Mouse (Mus musculus) skeletal muscle tissue, adult 2 months (tissue): ENCODE data around the gene Gprc5d.

Source experiments
- DNase-seq: peaks from one replicate; pipeline ENCODE4 v3.0.0-alpha.2; 2012; ENCODE audit warnings: low read depth, low spot score

Gene Gprc5d

GRCm38 (mm10) chr6:135069856-135070255, 48.2 kb downstream of the Gprc5d start:
- DNase-seq = no peak

DNA sequence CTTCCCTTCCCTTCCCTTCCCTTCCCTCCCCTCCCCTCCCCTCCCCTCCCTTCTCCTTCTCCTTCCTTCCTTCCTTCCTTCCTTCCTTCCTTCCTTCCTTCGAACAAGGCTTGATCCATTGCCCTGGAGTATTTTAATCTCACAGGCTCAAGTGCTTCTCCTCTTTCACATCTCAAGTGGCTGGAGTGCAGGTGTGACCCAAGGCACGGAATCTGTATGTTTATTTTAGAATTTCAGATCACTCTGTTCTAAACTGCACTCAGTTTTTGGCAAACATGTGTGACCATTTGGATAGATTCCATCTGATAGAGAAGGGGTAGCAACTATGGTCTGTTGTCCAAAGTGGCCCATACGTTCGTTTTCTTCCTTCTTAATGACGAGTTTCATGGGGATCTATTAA, 49.9 kb downstream of the Gprc5d start:
- DNase-seq = no peak

DNA sequence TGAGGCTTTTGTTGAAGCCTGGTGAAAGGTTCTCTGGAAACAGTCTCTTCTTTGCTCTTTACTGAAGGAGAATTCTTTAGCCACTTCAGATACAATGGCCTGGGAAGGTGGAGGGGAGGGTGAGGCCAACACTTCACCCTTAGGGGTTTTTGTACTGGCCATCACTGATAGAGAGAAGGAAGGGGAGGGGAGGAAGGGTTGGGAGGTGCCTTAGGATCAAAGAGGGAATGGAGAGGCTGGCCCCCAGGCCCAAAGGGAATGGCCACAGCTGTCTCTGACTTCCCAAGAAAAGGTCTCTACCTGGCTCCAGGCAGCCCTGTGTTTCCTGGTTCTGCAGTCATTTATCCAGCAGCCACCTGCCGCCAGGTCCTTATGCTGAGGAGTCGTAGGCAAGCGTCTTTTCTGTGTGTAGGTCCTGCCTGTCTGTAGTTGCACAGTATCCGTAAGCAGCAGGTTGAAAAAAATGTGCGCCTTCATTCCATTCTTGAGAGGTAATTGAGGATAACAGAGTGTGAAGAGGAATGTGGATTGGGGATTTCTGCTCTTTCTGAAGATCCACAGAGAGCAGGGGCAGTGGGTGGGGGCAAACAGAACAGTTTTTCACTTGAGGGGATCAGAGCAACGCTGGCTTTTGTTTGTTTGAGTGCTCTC, 51.2 kb downstream of the Gprc5d start:
- no peak for DNase-seq

DNA sequence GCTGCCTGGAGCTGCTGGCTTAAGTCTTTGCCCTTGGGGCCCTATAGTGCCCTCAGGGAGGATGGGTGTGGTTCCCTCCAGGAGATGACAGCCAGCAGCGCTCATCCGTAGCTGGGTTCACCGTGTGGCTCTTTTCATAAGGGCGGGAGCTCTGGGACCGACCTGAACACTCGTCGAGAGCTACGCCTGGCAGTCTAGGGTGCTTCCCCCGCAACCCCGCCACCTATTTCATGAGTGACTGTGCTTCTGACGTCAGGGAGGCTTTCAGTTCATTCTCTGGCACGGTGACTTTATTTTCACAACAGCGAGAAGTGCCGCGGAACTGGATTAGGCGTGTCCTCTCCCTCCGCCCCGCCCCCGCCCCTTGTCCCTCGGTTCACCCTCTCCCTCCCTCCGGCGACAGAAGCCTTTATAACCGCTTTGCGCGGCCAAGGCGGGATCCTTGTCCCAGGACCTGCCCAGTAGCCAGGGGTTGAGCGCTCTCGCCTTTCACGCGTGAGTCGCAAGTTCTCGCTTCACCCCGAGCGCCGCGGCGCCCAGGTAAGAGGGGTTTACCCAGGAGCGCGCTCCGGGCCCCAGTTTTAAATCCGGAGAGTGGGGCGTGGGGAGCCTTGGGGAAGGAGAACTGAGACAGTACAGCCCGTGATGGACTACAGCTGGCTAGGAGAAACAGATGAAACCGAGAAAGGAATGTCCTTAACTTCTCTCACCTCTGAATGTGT, 52.7 kb downstream of the Gprc5d start, which contains the start of gene Gprc5a:
Gprc5a (plus strand) TSS at position 416 of the 722 bp plus-strand sequence.
- peak; percentile 29 for DNase-seq

- no peak for DNase-seq
Observed at GRCm38 (mm10) chr6:135064621-135065020, 53.5 kb downstream of the Gprc5d start.

GRCm38 (mm10) chr6:135060728-135061127, 57.4 kb downstream of the Gprc5d start:
- no peak for DNase-seq
